ENCODE assay signal across 37 mouse cellular contexts in the genomic region with DNA sequence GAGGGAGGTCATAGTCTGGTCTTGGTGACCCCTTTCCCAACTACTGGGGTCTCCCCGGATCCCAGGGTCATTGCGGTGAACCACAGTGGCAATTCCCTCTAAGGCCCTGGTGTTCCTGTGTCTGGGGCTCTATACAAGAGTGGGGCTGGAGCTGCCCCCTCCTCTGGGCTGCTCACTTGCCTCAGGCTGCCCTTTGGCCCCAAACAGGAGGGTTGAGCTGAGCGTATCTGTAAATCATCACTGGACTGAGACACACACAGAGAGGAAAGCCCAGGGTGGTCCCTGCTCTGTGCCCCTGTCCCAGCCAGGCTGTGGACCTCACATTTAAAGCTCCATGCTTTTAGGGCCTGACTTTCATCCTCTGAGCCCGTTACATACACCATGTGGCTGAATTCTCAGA. TPM values are rescaled to one million over a fixed set of nuclear protein-coding genes. Genes with fewer than 3 reads are reported as not detected.
A peak's percentile ranks its signal among the peaks of the same experiment; 100 is the strongest.
DNase-seq lines count a peak whose midpoint lies in the region; ATAC-seq and TF ChIP-seq lines count a peak whose summit lies in the region.
"Had no signal": no experiment of that assay in that cellular context is flagged by ENCODE, and none has a peak within 500 bp of the region (broad histone marks: within the 10 kb centered on the region; RNA-seq: fewer than 3 reads in every experiment).

No protein-coding gene starts in this region.

- no peak overlapping the region for H3K9ac ChIP-seq in liver, embryonic 15.5 days
- no peak overlapping the region for H3K9ac ChIP-seq in lung, postnatal 0 days (replicated peaks; ENCODE audit: low read depth)
- H3K9ac ChIP-seq: embryonic facial prominence, embryonic 13.5 days; forebrain, embryonic 15.5 days; heart, embryonic 13.5 days; neural tube, embryonic 12.5 days had no signal

- H3K9me3 ChIP-seq in liver, embryonic 15.5 days (replicated peaks): no peaks in the 10 kb centered on the region
- H3K9me3 ChIP-seq in lung, postnatal 0 days (ENCODE audit: low read length): no peaks in the 10 kb centered on the region
- H3K9me3 ChIP-seq: embryonic facial prominence, embryonic 13.5 days; forebrain, embryonic 10.5 days; forebrain, embryonic 15.5 days; heart, embryonic 13.5 days; neural tube, embryonic 12.5 days had no signal

- 64% methylated on average over 4 of the region's 4 CpGs for WGBS in liver, embryonic 15.5 days (ENCODE audit: insufficient replicate concordance)
- 79% methylated on average over 4 of the region's 4 CpGs for WGBS in lung, postnatal 0 days

- H3K27ac ChIP-seq in liver, embryonic 15.5 days (replicated peaks): peak overlapping the region; percentile 65
- H3K27ac ChIP-seq in lung, postnatal 0 days (ENCODE audit: low read length): no peak overlapping the region
- H3K27ac ChIP-seq: embryonic facial prominence, embryonic 13.5 days; forebrain, embryonic 10.5 days; forebrain, embryonic 15.5 days; gastrocnemius, adult 2 months; heart, adult 2 months; heart, embryonic 13.5 days; kidney, postnatal 0 days; layer of hippocampus, adult 2 months; neural tube, embryonic 12.5 days had no signal

- peaks cover 9% of the 10 kb centered on the region; the same call in 1 of the 2 replicates for H3K4me1 ChIP-seq in liver, embryonic 15.5 days (replicated peaks)
- no peaks in the 10 kb centered on the region for H3K4me1 ChIP-seq in lung, postnatal 0 days (ENCODE audit: insufficient read depth, low read depth, low read length)
- H3K4me1 ChIP-seq: embryonic facial prominence, embryonic 13.5 days; forebrain, embryonic 10.5 days; forebrain, embryonic 15.5 days; heart, embryonic 13.5 days; neural tube, embryonic 12.5 days had no signal

- no peaks in the 10 kb centered on the region for H3K36me3 ChIP-seq in liver, embryonic 15.5 days (replicated peaks)
- H3K36me3 ChIP-seq in lung, postnatal 0 days (ENCODE audit: insufficient read depth, low read length): no peaks in the 10 kb centered on the region
- H3K36me3 ChIP-seq: embryonic facial prominence, embryonic 13.5 days; forebrain, embryonic 10.5 days; forebrain, embryonic 15.5 days; heart, embryonic 13.5 days; neural tube, embryonic 12.5 days had no signal

- ATAC-seq in liver, embryonic 15.5 days (ENCODE audit: insufficient read depth): peak; percentile 46
- ATAC-seq in lung, postnatal 0 days: no peak
- ATAC-seq: forebrain, embryonic 15.5 days; hindbrain, embryonic 16.5 days; Patski had no signal

- TF ChIP-seq CTCF in lung, postnatal 0 days (IDR thresholded peaks at IDR 0.05): no peak

- H3K27me3 ChIP-seq in liver, embryonic 15.5 days: peaks cover 14% of the 10 kb centered on the region; the same call in 1 of the 2 replicates
- no peaks in the 10 kb centered on the region for H3K27me3 ChIP-seq in lung, postnatal 0 days (replicated peaks; ENCODE audit: insufficient read depth, low read length)
- H3K27me3 ChIP-seq: forebrain, embryonic 15.5 days had no signal

- DNase-seq in kidney, adult 9 months: peak; percentile 15
- DNase-seq in kidney, adult 18-20 months: no peak
- peak; percentile 24 to 27 for DNase-seq in kidney, postnatal 36 days
- DNase-seq in retina, embryonic 14.5 days (ENCODE audit: low spot score): no peak
- no peak for DNase-seq in lung, postnatal 0 days (ENCODE audit: low spot score)
- DNase-seq in frontal cortex, postnatal 10 days (ENCODE audit: low spot score in 2 of 2): no peak
- DNase-seq: adrenal gland, postnatal 14 days; cerebellum, adult 11 months; cerebellum, adult 9-10 months; gastrocnemius, adult 2 months; gastrocnemius, postnatal 36 days; heart, adult 2 months; heart, postnatal 10 days; left cerebral cortex, postnatal 4 days; lung, adult 2 months; lung, postnatal 36 days; right cerebral cortex, postnatal 4 days; thymus, adult 2 months; thymus, postnatal 36 days had no signal

- H3K4me3 ChIP-seq in liver, embryonic 15.5 days (replicated peaks): no peak overlapping the region
- no peak overlapping the region for H3K4me3 ChIP-seq in lung, postnatal 0 days (ENCODE audit: low read depth, low read length)
- H3K4me3 ChIP-seq: embryonic facial prominence, embryonic 13.5 days; forebrain, embryonic 10.5 days; forebrain, embryonic 15.5 days; gastrocnemius, adult 2 months; heart, adult 2 months; heart, embryonic 13.5 days; layer of hippocampus, adult 2 months; myocyte; neural tube, embryonic 12.5 days had no signal

- TF ChIP-seq EP300 in lung, postnatal 0 days (IDR thresholded peaks at IDR 0.05): no peak

- no peak overlapping the region for H3K4me2 ChIP-seq in liver, embryonic 15.5 days
- H3K4me2 ChIP-seq in lung, postnatal 0 days (replicated peaks; ENCODE audit: low read depth, low read length): no peak overlapping the region
- H3K4me2 ChIP-seq: embryonic facial prominence, embryonic 13.5 days; forebrain, embryonic 15.5 days; heart, embryonic 13.5 days; midbrain, embryonic 11.5 days; neural tube, embryonic 12.5 days had no signal

RNA-seq across cellular contexts. Expression of a gene that starts 7.1 kb away (rescaled TPM):
- polyA plus RNA-seq in liver, embryonic 15.5 days (2015; fragmentation: Nextera tagmentation; extraction: Ambion mirVana): not detected in 2 replicates
- polyA plus RNA-seq in lung, postnatal 0 days (2015; fragmentation: Nextera tagmentation; extraction: Ambion mirVana): 0.57 and 0.61 TPM in 2 replicates
- polyA plus RNA-seq: forebrain, embryonic 10.5 days; forebrain, embryonic 15.5 days; frontal cortex, adult 2 months; heart, embryonic 13.5 days; hindbrain, embryonic 11.5 days; hindbrain, embryonic 16.5 days; intestine, embryonic 14.5 days; midbrain, embryonic 11.5 days; midbrain, postnatal 0 days; neural tube, embryonic 12.5 days; Patski had no signal

RNA-seq across cellular contexts. Expression of a gene that starts 19.8 kb away (rescaled TPM):
- polyA plus RNA-seq in liver, embryonic 15.5 days (2015; fragmentation: Nextera tagmentation; extraction: Ambion mirVana): not detected in 2 replicates
- not detected in 2 replicates for polyA plus RNA-seq in lung, postnatal 0 days (2015; fragmentation: Nextera tagmentation; extraction: Ambion mirVana)
- polyA plus RNA-seq: embryonic facial prominence, embryonic 13.5 days; forebrain, embryonic 10.5 days; forebrain, embryonic 15.5 days; frontal cortex, adult 2 months; heart, adult 2 months; heart, embryonic 13.5 days; hindbrain, embryonic 11.5 days; hindbrain, embryonic 16.5 days; intestine, embryonic 14.5 days; kidney, postnatal 0 days; limb, embryonic 14.5 days; lung, adult 2 months; midbrain, embryonic 11.5 days; midbrain, postnatal 0 days; myocyte; neural tube, embryonic 12.5 days; Patski had no signal

RNA-seq across cellular contexts. Expression of a gene that starts 27.9 kb away (rescaled TPM):
- polyA plus RNA-seq in liver, embryonic 15.5 days (2015; fragmentation: Nextera tagmentation; extraction: Ambion mirVana): 0.47 and 0.55 TPM in 2 replicates
- 11.4 and 15.3 TPM in 2 replicates for polyA plus RNA-seq in lung, postnatal 0 days (2015; fragmentation: Nextera tagmentation; extraction: Ambion mirVana)
- polyA plus RNA-seq: forebrain, embryonic 10.5 days; forebrain, embryonic 15.5 days; frontal cortex, adult 2 months; heart, embryonic 13.5 days; hindbrain, embryonic 11.5 days; midbrain, embryonic 11.5 days; myocyte; neural tube, embryonic 12.5 days; Patski had no signal

RNA-seq across cellular contexts. Expression of a gene that starts 29.8 kb away (rescaled TPM):
- not detected in 2 replicates for polyA plus RNA-seq in liver, embryonic 15.5 days (2015; fragmentation: Nextera tagmentation; extraction: Ambion mirVana)
- polyA plus RNA-seq in lung, postnatal 0 days (2015; fragmentation: Nextera tagmentation; extraction: Ambion mirVana): not detected in 2 replicates
- polyA plus RNA-seq: embryonic facial prominence, embryonic 13.5 days; forebrain, embryonic 10.5 days; forebrain, embryonic 15.5 days; frontal cortex, adult 2 months; heart, adult 2 months; heart, embryonic 13.5 days; hindbrain, embryonic 11.5 days; hindbrain, embryonic 16.5 days; intestine, embryonic 14.5 days; kidney, postnatal 0 days; limb, embryonic 14.5 days; lung, adult 2 months; midbrain, embryonic 11.5 days; midbrain, postnatal 0 days; myocyte; neural tube, embryonic 12.5 days; Patski; spleen, adult 2 months had no signal

RNA-seq across cellular contexts. Expression of a gene that starts 30.9 kb away (rescaled TPM):
- polyA plus RNA-seq in liver, embryonic 15.5 days (2015; fragmentation: Nextera tagmentation; extraction: Ambion mirVana): 0.46 and 0.76 TPM in 2 replicates
- 0.17 and 0.18 TPM in 2 replicates for polyA plus RNA-seq in lung, postnatal 0 days (2015; fragmentation: Nextera tagmentation; extraction: Ambion mirVana)
- polyA plus RNA-seq: forebrain, embryonic 10.5 days; frontal cortex, adult 2 months; midbrain, embryonic 11.5 days; myocyte; Patski had no signal

Comparison
In these comparisons a context has a peak if more than half of its experiments do, and no peak if none do; other contexts are left out.
1. DNase-seq: peak in kidney, adult 9 months (single experiment) and kidney, postnatal 36 days (2 of 2); none in kidney, adult 18-20 months (single experiment), retina, embryonic 14.5 days (single experiment), lung, postnatal 0 days (single experiment) and frontal cortex, postnatal 10 days (0 of 2).